Mouse (Mus musculus) layer of hippocampus, adult 8-10 months (tissue): ENCODE data around the gene Vrk3. TPM values are rescaled to one million over a fixed set of nuclear protein-coding genes. Genes with fewer than 3 reads are reported as not detected.

Experiments used
- DNase-seq, 2 experiments: peaks; one replicate each; pipeline ENCODE4 v3.0.0; 2022; ENCODE audit warnings: low spot score in 2 of 2
- total RNA-seq, 4 experiments: library from RNA; stranded (reverse); gene quantifications; 2 replicates each; pipeline ENCODE4 v1.2.4; 2022

The Vrk3 gene
- total RNA-seq, 4 experiments from 2014 or later: 27.7 to 34.6 (median 33.7) TPM

DNA sequence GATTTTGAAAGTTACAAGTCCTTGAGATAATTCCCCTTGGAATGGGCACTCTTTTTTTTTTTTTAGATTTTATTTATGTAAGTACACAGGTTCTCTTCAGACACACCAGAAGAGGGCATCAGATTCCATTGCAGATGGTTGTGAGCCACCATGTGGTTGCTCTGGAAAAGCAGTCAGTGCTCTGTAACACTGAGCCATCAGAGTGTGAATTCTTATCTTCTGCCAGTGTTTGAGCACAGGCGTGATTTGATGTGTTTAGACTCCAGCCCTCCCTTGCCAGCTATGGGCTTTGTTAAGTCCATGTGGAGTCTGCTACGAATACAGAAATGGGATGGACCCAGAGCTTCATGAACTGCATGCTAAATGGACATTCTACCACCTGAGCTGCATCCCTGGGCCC lies 70.0 kb downstream of the Vrk3 start:
- DNase-seq: no peak

DNA sequence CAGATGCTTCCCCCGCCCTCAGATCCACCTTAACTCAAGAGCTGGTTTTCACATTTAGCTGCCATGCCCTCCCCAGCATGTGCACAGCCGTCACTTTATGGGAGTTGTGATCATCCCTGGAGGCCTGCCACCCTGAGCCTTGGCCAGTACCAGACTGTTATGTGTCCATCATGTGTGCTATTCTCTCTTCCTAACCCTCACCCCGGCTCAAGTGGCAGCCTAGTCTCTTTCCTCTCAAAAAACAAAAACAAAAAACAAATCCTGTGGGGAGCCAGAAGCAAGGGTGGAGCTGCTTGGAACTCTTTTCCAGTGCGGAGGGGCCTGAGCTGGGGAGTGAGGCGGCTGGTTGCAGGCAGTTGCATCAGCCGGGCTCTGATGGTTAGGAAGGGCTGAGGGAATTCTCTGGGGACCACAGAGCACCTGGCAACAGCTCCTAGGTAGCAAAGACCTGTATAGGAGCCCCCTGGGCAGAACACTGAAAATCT lies 70.6 kb downstream of the Vrk3 start:
- peak in 1 of 2 experiments; percentile 15 for DNase-seq

DNA sequence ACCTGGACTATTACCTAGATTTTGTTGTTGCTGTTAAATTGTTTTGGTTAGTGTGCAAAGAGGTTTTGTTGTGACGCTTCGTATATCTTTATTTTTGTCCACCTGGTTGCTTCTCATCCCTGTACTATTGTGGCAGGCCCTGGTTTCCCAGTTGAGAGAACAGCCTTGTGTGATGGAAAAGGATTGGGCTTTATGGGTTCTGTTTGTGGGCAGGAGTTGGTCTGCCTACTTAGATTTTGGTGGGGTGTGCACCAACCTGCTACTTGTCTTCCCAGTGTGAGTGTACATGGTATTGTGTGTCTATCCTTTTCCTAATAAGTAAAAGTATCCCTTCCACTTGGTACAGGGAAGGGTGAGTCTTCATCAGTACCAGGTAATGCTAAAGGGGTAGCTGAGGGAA lies 71.2 kb downstream of the Vrk3 start:
- no peak for DNase-seq

DNA sequence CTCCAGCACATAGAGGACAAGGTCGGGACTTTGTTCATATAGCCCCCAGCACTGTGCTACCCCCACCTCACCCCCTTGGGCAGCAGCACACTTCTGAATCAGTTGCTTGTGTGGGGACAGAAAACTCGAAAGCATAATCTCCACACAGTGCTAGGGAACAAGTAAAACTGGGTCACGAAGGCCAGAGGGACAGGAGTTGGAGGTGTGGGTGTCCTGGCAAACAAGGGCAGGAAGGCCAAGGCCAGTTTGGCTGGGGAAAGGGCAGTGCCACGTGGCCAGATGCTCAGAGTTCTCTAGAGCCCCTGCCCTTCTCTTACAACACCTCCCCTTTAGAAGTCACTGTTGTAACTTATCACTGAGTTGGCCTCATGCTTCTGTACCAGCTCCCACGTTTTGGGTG lies 71.7 kb downstream of the Vrk3 start:
- DNase-seq: peak in 1 of 2 experiments; percentile 3

DNA sequence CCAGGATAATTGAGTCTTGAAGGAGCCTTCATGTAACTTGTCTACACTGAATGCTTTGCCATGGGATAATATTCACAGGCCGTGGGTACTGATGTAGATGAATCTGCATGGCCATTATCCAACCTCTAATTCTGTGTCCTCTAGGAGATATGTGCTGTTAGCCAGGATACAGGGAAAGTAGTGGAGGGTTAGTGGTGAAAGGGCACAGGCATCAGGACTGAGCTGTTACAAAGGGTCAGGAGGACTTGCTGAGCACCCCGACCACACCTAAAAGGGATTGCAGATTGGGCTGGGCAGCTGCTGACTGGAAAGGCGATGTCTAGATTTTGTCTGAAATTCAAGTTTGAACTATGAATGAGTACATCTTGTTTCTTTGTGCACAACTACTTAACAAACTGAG lies 72.3 kb downstream of the Vrk3 start:
- DNase-seq: no peak

DNA sequence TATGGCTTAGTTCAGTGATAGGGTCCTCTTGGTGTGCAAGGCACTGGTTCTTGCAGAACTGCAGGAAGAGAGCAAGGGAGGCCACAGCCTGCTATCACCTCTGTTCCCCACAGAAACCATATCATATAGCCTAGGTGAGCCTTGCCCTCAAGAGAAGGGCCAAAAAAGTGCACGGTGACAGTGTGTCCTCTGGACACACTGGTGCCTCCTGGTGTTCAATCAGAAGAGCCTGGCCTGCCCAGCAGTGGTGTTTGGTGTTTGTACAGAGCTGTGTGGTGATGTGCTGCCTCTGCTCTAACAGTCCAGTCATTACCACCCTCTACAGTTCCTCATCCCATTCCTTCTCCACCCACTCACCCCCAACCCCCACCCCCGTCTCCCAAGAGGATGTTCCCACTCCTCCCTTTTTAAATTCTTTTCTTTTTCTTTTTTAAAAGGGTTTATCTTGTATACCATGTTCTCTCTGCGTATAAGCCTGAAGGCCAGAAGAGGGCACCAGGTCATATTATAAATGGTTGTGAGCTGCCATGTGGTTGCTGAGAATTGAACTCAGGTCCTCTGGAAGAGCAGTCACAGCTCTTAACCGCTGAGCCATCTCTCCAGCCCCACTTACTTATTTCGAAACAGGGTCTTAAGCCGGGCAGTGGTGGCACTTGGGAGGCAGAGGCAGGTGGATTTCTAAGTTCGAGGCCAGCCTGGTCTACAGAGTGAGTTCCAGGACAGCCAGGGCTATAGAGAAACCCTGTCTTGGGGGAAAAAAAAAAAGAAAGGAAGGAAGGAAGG lies 73.6 kb downstream of the Vrk3 start:
- peak; percentile 1 for DNase-seq

DNA sequence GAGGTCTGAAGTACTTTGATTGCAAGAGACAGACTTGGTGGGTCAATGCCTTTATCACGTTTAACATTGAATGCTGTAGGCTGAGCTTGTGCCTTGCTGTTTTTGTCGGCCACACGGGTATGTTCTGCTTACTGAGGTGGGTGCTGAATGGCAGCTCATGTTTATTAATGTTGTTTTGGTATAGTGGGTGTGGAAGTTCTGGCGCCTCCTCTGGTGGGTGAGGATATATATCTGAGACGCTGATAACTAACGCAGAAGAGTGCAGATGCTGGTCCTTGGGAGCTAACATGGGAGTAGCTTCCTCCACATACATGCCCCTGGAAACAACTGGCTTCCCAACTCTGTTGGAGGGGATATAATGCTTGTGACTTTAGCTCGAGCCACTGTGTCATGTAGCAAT lies 75.2 kb downstream of the Vrk3 start:
- DNase-seq: peak in 1 of 2 experiments; percentile 4

DNA sequence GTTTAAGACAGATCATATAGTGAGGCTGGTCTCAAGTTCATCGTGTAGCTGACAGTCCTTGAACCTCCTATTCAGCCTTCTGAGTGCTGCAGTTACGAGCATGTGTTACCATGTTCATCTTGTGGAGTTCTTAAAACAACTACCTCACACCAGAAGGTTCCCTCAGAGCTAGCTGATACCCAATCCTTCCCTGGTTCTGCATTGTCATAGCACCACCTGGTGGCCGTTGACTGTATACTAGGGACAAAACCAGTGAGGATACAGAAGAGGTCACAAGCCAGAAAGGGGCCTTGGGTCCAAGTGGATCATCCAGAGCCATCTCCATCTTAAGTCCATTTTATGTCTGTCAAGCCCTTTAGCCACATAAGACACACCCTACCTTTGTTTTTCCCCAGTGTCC lies 76.7 kb downstream of the Vrk3 start:
- peak in 1 of 2 experiments; percentile 79 for DNase-seq

DNA sequence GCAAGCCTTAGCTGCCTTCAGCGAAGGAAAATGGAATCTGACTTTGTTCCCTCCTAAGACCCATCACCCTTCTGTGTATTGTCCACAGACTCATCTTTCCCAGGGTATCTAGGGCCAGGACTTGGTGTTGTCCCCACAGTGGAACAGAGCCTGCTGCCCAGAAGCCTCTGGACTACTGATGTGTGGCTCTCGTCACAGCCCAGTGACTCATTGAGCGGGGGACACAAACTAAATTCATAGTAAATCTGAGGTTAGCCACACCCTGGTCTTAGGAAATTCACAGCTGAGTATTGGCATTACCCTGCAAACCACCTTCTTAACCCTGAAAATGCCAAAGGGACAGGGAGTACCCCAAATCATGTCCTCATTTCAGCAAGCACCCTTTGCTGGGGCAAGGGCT lies 78.6 kb downstream of the Vrk3 start:
- DNase-seq: no peak

Other genes starting within 250 kb of the Vrk3 start
- under 1 TPM in 3 of 4 experiments, not detected in 1; 0.10 to 0.57 (median 0.14) TPM for gene Mybpc2, start 223.8 kb upstream of the Vrk3 start, total RNA-seq
- under 1 TPM in 1 of 4 experiments, not detected in 3; 0.16 TPM for gene Spib, start 216.3 kb upstream of the Vrk3 start, total RNA-seq
- gene Pold1, start 199.6 kb upstream of the Vrk3 start, total RNA-seq: 10 to 100 TPM in 2 of 4 experiments, 1 to 10 TPM in 2; 8.2 to 11.5 (median 10.2) TPM
- 10 to 100 TPM; 57.2 to 67.9 (median 61.1) TPM for gene Nr1h2, start 194.5 kb upstream of the Vrk3 start, total RNA-seq
- under 1 TPM in 1 of 4 experiments, not detected in 3; 0.65 TPM for gene Napsa, start 176.0 kb upstream of the Vrk3 start, total RNA-seq
- gene Kcnc3, start 157.7 kb upstream of the Vrk3 start, total RNA-seq: 100 to 1,000 TPM; 133 to 157 (median 145) TPM
- gene Myh14, start 77.6 kb upstream of the Vrk3 start, total RNA-seq: 10 to 100 TPM; 26.6 to 36.6 (median 32.8) TPM
- gene Izumo2, start 39.7 kb upstream of the Vrk3 start, total RNA-seq: not detected
- under 1 TPM; 0.31 to 0.70 (median 0.60) TPM for gene Zfp473, start 2.6 kb downstream of the Vrk3 start, total RNA-seq
- 10 to 100 TPM; 27.7 to 32.5 (median 30.2) TPM for gene Nup62, start 67.7 kb downstream of the Vrk3 start, total RNA-seq
- gene Il4i1, start 68.0 kb downstream of the Vrk3 start, total RNA-seq: 10 to 100 TPM in 2 of 4 experiments, 1 to 10 TPM in 2; 2.7 to 12.2 (median 7.8) TPM
- gene Atf5, start 68.2 kb downstream of the Vrk3 start, total RNA-seq: 10 to 100 TPM; 23.3 to 36.1 (median 26.1) TPM
- 10 to 100 TPM; 66.3 to 72.6 (median 71.0) TPM for gene Akt1s1, start 100.6 kb downstream of the Vrk3 start, total RNA-seq
- 10 to 100 TPM; 71.9 to 92.1 (median 73.8) TPM for gene Tbc1d17, start 100.7 kb downstream of the Vrk3 start, total RNA-seq
- 10 to 100 TPM; 29.8 to 37.7 (median 32.4) TPM for gene Pnkp, start 108.7 kb downstream of the Vrk3 start, total RNA-seq
- 100 to 1,000 TPM; 310 to 354 (median 329) TPM for gene Ptov1, start 121.4 kb downstream of the Vrk3 start, total RNA-seq
- 100 to 1,000 TPM in 3 of 4 experiments, 10 to 100 TPM in 1; 89.6 to 111 (median 107) TPM for gene Med25, start 144.3 kb downstream of the Vrk3 start, total RNA-seq
- gene Fuz, start 147.7 kb downstream of the Vrk3 start, total RNA-seq: 10 to 100 TPM; 22.9 to 30.0 (median 26.7) TPM
- gene Ap2a1, start 181.1 kb downstream of the Vrk3 start, total RNA-seq: 100 to 1,000 TPM; 274 to 323 (median 303) TPM
- gene Tsks, start 194.8 kb downstream of the Vrk3 start, total RNA-seq: under 1 TPM; 0.37 to 0.85 (median 0.67) TPM
- 100 to 1,000 TPM; 123 to 144 (median 137) TPM for gene Cpt1c, start 226.4 kb downstream of the Vrk3 start, total RNA-seq
- 100 to 1,000 TPM; 167 to 173 (median 172) TPM for gene Prmt1, start 238.2 kb downstream of the Vrk3 start, total RNA-seq
- gene Irf3, start 249.2 kb downstream of the Vrk3 start, total RNA-seq: 10 to 100 TPM; 42.1 to 52.0 (median 45.0) TPM